Mouse (Mus musculus): ENCODE results near the gene Comtd1.

The Comtd1 gene

GRCm38 (mm10) chr14:21831830-21832403 is 16.9 kb downstream of the Comtd1 start:
- DNase-seq: no peak

DNA sequence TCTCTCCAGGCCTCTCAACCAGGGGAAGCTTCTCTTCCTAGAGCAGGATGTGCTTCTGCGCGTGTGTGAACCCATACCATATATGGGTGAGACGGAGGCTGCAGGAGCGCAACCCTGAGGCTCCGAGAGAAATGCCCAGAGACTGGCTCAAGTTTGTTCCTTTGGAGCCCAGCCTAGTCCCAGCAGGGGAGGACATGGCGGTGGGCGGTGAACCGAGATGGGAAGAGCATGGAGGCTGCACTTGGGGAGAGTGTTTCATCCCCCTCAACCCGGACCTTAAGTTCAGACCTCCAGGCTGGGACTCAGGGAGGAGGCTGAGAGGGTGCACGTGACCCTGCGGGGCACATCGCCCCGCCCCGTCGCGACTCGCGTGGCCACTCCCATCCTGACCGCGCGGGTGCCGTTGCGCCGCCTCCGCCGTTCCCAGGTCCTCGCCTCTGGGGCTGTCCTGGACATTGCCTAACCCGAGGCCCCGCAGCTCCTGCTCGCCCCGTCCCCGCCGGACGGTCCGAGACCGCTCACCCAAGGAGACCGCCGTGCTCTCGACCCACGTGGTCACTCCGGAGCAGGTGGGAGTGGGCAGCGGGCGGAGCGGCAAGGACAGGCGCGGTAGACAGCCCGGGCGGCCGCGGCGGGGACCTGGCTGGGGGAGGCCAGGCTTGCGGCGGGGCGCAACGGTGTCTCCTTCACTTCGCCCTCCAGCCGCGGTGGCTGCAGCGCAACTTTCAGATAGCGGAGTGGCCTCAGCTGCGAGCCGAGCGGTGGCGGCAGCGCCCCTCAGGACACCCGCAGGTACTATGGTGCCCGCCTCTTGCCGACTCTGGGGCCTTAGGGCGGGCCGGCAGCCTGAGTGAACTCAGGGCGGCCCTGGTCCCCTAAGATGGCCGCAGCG is 17.7 kb downstream of the Comtd1 start:
- peak; percentile 96 for DNase-seq

DNA sequence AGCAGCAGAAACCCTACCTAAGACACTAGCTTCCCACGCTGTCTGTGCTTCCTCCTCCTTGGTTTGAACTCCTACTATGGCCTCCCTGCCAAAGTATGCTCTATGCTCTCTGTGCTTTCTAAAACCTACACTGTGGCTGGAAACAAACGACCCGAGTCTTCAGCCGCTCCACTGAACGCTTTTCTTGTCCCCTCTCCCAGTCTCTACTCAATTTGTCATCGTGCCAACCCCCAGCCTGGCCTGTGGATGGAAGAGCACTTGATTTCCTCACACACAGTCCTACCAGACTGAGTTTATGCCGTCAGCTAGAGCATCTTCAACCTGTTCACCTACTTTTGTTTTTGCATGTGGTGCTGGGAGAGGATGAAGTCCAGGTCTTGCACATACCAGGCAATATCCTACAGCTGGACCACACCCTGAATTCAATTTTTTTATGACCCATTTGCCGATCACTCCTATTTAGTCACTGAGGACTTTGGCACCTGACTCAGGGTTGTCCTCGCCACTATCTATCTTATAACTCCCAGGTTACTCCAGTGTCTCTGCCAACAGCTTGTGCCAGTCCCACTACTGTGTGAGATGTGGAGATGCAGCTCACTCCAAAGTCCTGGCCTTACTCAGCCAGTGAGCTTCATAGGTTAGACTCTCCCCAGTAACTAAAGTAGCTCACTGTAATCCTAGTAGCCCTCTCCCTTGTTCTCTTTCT is 22.8 kb downstream of the Comtd1 start:
- no peak for DNase-seq

DNA sequence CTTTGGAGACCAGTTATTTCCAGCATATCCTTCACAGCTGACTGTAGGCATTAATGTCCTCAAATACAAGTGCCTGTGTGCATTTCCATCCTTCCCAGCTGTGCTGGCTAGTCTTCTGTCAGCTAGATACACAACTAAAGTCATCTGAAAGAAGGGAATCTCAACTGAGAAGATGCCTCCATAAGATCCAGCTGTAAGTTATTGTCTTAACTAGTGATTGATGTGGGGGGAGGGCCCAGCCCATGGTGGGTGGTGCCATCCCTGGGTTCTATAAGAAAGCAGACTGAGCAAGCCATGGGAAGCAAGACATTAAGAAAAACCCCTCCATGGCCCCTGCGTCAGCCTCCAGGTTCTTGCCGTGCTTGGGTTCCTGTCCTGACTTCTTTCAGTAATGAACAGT is 23.8 kb downstream of the Comtd1 start, which contains the start of gene Vdac2:
Gene Vdac2, plus strand, starts transcription at position 301 of the 400 bp plus-strand sequence.
- DNase-seq: no peak

DNA sequence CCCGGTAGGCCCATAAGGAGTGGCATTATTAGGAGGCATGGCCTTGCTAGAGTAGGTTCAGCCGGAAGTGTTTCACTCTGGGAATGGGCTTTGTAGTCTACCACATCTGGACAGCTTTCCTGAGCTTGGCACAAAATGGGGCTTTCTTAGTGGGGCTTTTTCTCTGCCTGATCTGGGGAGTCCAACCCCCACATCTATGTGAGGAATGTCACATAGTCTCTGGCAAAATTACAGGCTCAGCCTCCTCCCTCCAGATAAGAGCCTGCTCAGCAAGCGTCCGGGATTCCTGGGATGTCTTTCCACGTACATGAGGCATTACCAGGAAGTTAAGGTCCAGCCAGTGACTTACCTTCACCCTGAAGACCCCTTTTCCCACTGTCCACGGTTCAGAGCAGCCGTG is 24.9 kb downstream of the Comtd1 start:
- DNase-seq: no peak

DNA sequence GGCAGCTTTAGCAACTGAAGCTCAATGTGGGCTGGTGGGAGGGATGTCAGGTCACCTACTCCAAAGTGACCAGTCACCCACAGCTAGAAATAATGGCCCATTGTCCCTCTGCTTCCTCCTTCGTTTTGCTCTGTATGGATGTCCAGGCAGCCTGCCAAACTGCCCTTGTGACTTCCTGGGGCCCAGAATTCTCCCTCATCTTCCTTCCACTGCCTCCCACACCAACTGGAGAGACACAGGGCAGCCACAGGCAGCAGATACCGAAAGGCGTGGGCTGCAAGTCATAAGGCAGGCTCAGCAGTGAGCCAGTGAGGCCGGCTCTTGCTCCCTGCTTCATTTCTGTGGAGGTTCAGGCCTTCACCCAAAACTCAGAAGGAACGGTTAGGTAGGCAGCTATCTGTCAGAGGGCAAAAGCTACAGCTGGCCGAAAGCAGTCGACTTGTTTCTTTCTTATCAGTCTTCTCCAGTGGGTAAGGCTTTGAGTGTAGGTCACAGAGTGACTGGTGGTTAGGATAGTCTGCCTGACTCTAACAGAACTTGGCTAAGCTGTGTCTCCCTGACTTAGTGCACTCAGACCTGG is 25.9 kb downstream of the Comtd1 start:
- DNase-seq: peak; percentile 94

DNA sequence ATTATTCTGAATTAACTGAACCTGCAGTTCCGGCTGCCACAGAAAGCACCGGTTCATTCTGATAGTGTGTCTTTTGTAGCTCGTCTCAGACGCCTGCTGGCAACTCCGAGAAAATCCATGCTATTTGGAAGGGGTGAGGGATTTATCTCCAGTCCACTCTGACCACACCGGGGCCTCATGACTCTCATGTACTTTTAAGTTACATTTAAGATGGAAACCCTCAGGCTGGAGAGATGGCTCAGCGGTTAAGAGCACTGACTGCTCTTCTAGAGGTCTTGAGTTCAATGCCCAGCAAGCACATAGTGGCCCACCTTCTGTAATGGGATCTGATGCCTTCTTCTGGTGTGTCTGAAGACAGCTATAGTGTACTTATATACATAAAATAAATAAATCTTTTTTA is 26.5 kb downstream of the Comtd1 start:
- no peak for DNase-seq

GRCm38 (mm10) chr14:21820880-21821505 is 27.8 kb downstream of the Comtd1 start:
- no peak for DNase-seq

- DNase-seq: no peak
Observed at GRCm38 (mm10) chr14:21817453-21817852, 31.3 kb downstream of the Comtd1 start.

- DNase-seq: no peak
Observed at GRCm38 (mm10) chr14:21816255-21816654, 32.5 kb downstream of the Comtd1 start.

DNA sequence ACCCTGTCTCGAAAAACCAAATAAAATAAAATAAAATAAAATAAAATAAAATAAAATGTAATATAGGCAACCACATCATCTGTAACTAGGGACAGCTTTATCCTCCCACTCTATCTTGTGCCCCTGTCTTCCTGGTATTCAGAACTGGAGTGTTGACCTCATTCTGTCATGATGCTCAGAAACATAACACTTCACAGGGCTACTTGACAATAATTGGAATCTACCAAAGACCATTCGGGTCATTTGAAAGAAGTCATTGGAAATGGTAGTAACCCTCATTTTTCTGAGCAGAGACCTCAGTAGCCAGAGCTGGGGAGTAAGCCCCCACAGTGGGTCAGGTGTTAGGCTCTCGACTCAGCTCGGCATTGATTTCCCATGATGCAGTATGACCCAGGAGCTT is 34.2 kb downstream of the Comtd1 start:
- DNase-seq: no peak

DNA sequence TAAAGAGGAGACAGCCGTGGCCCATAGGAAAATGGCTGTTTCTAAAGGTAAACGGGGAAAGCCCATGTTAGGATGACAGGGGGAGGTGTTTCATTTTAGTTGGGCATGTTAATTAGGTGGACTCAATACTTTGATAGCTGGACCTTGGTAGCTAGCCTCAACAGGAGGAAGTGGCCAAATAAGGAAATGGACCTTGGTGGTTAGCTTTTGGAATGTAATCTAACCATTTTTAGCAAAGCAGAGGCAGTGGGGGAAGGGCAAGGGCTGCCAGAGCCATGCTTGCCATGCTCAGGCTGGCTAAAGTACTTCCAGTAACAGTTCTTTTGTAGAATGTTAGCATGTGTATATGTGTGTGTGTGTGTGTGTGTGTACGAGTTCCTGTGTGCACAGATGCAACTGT is 34.9 kb downstream of the Comtd1 start:
- peak; percentile 73 for DNase-seq

GRCm38 (mm10) chr14:21813216-21813615 is 35.6 kb downstream of the Comtd1 start:
- no peak for DNase-seq

DNA sequence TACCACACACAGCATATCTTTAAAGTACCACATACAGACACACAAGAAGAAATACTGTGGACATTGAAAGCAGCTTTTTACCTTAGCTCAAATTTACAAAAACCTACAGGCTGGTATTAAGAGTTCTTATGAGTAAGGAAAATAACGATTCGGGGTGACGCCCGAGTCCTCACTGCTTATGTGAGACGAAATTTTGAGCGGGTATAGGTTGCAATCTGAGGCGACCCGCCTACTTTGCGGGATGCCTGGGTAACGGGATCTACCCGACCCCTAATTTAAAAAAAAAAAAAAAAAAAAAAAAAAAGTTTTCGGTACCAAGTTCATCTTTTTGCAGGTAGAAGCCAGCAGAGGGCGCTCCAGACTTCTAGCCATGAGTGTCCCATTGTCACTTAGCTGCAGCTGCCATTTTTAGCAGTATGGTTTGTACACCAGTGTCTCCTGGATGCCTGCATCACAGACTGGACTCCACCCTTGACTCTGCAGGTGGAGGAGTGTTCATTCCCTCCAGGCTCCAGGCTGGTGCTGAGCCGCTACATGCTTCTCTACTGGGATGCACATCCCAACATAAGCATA is 36.1 kb downstream of the Comtd1 start:
- DNase-seq: peak; percentile 77

DNA sequence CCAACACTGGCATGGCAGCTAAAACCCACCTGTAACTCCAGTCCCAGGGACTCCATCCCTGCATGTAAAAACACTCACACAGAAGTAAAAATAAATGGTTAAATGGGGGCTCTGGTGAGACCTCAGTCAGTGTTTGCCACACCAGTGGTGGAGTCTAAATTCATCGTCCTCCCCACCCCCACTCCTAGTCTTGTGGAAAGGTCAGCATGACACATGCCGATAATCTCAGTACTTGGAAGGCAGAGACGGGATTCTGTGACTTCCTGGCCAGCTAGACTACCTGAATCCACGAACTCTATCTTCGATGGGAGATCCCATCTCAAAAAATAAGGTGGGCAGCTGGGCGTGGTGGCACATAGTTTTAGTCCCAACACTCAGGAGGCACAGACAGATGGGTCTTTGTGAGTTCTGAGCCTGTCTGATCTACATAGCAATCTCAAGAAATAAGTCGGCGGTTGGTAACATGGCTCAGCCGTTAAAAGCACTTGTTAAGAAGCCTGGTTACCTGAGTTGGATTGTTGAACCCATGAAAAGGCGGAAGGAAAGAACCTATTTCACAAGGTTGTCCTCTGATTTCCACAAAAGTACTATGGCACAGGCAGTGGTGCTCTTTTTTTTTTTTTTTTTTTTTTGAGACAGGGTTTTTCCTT is 36.9 kb downstream of the Comtd1 start:
- DNase-seq: no peak

GRCm38 (mm10) chr14:21811301-21811700 is 37.5 kb downstream of the Comtd1 start:
- no peak for DNase-seq

- no peak for DNase-seq
Observed at GRCm38 (mm10) chr14:21809418-21809817, 39.4 kb downstream of the Comtd1 start.

DNA sequence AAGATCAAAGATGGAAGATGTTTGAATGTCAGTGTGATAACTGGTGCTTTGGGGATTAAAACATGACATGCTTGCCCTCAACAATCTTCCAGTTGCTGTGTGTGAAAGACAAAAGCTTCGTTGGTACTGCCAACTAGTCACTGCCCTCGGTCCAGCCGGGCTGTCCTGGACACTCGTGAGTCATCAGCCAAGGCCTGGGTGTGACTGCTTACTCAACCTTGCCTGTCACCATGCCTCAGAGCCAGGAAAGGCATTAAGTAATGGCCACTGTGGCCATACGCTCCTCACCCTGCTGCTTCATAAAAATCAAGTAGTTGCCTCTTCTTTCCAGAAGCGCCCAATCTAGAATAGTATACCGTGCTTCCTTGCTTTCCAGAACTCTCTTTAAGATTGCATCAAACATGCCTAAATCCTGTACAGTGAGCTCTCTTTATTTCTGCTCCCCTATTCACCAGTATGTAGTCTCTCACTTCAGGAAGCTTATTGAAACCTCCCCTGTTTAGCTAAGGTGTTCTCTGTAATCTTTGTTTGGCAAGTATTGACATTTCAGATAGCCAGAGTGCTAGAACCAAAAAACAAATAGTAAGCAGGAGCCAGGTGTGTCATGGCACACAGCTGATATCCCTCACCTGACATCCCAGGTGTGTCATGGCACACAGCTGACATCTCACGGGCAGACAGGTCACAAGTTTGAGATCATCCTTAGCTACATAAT is 40.4 kb downstream of the Comtd1 start:
- DNase-seq: no peak

DNA sequence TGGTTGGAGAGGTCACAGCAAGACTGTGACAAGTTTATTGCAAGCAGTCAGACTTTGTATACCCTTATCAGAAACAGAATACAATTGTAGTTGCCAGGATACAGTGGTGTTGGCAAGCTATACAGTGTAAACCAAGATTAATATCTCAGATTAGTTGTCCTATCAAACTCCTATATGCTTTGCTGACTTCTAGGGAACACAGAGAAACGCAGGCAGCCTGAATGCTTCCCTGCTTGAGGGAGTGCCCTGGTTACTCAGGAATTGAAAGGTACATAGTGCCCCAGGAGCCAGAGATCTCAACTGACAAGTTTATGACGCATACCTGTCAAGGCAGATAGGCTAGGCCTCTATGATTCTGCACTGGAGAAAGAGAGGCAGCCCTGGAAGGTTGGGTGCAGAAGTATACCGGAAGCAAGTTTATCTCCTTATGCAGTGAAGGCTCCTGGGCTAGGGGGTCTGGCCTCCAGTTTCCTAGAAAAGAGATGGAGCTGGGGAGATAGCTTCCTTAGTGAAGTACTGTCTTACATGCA is 42.1 kb downstream of the Comtd1 start:
- DNase-seq: no peak

DNA sequence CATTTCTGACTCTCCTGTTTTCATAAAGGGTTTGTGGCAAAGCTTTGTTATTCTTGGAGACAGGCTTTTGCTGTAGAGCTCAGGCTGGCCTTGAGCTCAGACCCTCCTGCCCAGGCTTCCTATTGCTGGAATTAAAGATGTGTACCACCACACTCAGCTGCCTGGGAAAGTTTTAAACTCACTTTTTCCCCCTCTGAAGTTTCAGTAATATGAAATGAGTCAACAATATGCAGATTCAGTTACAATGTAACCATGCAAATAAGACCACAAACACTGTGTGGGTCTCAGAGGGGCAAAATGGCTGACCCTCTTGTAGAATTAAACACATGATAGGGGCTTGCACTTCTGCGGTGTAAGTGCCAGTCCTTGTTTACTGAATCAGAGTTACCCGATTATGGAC is 42.6 kb downstream of the Comtd1 start:
- no peak for DNase-seq
